Mouse (Mus musculus): ENCODE results near the gene Rras.

DNA sequence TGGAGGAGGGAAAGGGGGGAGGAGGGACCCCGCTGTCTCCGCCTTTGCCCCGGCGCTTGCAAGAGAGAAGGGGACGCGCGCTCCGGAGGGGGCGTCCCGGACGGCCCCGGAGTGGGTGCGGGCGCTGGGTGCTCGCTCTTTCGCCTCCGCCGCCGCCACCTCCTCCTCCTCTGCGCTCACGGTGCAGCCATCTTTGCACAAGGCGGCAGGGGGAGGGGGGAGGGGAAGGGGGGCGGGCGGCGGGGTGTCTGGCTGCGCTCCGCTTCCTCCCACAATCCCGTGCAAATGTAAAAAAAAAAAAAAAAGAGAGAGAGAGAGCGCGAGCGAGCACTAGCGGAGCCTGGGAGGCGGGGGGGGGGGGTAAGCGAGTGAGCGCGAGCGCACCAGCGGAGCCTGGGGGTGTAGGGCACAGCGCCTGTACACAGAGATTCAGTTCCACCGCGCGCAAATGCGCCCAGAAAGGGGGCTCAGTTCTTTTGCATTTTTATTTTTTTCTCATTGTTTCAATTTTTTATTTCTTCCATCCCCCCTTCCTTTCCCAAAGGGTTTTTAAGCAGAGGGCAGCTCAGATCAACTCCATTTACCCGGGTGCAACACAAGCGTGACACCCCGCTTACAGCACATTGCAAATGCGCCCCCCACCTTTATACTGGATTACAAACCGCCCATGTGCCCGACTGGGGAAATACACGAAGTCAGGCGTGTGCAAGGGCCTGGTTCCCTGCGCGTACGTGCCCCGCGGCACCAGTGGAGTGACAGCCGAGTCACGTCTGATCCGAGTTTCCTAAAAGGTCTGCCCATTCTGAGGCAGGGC is 35.6 kb downstream of the Rras start:
- TF ChIP-seq CTCF (IDR thresholded peaks at IDR 0.05; ENCODE audit: low read depth) (no peak), EP300 (IDR thresholded peaks at IDR 0.05; ENCODE audit: low read depth) (no peak)

Measured in liver, embryonic 14.5 days (tissue).